Mouse (Mus musculus): ENCODE measurements around the gene Calm1.
"Not testable (repeated sequence)": the region's sequence is repeated elsewhere in the genome, so short reads cannot be mapped to it uniquely, and the experiment has no call there.

Calm1 gene

DNA sequence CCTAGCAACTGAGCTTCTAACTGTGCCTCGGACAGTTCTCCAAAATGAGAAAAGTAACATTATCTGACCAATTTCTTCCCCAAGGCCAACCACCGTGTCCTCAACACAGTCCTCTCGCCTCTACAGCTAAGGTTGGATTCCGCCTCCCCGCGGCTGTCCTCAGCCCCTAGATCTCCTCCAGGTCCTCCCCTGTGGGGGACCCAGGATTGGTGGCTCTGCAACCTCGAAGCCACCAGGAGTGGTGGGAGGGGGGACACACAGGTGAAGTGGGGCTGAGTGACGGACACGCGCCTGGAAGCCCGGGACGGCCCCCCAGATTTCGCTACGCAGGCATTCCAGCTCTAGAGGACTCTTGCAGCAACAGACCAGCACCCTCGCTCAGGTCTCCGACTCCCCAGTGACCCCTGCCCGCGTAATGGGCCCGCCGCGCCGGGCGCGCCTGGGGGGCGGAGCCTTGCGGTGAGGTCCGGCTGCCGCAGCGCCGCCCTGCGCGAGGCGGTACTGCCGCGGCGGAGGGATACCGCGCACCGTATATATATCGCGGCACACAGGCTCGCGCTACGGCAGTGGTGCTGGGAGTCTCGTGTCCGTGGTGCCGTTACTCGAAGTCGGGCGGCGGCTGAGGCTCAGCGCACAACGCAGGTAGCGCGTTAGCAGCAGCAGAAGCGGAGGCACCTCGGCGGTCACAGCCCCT is at the start of gene Calm1:
TSS of gene Calm1 (plus strand) at position 469 of the 694 bp plus-strand sequence.
- peak; percentile 94 for DNase-seq

DNA sequence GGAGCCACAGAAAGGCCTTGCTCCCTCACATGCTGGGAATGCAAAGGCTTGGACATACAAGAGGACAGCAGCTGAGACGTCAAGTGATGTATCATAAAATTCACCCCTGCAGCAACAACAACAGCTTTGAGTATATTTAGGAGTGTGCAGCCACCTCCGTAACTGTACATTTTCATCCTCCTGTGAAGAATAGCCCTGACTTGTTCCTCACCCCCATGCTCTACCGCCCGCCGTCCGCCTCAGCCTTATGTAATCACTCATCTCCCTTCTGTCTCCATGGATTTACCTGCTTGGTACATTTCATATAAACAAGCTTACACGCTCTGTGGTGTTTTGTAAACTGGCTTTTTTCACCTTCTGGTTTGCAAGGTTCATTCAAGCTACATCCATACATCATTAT is 46.8 kb upstream of the Calm1 start:
- no peak for DNase-seq

DNA sequence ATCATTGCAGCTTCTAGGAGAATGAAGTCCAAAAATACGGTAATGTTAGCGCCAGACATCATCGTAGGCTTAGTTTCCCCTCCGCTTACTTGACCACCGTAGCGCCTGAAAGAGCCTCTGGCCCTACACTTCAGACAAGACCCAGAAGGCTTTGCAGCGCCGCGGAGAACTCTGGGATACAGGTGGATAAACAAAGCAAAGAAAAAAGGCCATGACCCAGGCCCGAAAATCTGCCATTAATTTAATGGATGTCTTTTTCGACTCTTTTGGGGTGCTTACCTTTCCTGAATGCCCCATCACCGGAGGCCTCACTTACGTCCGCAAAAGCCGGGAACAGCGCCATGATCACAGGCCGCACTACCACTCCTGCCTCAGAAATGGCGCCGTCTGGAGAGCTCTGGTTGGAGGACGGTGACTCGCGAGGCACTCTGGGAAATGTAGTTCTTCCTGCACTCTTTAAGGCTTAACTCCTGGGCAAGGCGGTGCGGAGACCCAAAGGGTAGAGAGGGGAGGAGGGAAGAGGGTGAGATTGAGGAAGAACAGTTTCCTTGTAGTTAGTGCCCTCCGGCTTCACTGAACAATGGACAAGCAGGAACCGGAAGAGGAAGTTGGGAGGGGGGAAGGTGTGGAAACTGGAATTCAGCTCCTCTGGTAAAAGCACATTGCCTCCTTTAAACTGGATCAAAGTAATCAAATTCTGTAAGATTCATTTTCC is 39.8 kb upstream of the Calm1 start, which contains the start of gene Nrde2:
TSS of gene Nrde2 (minus strand) at position 393 of the 715 bp plus-strand sequence.
- DNase-seq, result peak; percentile 89

DNA sequence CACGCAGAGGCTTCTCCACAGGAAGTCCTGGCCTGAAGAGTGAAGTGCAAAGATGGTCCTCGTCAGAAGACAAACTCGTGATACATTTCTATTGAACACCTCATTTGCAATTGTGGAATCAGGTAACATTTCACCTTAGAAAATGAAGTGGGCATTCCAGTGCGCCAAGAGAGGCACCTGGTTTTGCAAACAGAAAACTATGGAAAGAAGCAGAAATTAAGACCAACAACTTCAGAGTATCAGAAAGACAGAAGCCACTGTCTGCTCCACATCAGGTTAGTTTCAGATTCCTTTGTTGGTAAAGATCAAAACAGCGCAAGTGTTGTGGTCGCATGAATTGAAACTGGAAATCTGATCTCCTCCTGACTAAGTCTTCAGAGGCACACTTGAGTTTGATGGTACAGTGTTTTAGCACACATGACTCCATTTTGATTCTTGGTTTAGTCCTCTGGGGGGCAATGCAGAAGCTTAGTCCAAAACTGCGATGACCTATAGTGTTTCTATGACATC is 34.2 kb upstream of the Calm1 start:
- no peak for DNase-seq

DNA sequence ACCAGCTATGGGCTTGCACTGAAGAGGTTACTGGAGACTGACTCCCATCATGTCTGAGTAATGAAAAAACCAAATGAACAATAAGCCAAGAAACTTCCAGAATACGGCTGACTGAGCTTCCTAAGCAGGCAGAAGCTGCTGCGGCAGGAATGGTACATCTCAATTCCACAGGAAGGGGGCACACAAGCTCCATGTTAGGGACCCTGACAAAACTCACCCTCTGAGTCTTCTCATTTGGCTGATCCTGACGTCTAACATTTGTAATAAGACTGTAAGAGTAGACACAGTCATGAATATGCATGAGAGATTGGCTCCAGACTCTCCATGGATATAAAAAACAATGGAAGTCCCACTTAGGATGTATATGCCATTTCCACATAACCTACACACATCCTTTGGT is 33.1 kb upstream of the Calm1 start:
- no peak for DNase-seq

DNA sequence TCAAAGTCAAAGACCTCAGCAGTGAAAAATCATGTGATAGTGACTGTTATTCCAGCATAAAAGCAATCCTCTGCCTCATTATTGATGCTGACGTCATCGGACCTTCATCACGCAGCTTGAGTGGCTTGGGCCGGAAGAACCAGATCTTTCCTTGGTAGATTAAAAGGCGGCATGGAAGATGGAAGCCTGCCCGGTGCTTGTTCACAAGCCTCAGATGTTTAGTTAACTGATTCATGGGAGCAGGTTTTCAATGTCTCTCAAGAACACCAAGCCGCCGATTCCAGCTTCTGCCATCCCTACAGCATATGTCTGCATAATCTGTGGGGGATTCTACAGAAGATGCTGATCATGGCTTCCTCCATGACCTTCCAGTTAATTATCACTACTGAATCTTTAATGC is 32.3 kb upstream of the Calm1 start:
- no peak for DNase-seq

DNA sequence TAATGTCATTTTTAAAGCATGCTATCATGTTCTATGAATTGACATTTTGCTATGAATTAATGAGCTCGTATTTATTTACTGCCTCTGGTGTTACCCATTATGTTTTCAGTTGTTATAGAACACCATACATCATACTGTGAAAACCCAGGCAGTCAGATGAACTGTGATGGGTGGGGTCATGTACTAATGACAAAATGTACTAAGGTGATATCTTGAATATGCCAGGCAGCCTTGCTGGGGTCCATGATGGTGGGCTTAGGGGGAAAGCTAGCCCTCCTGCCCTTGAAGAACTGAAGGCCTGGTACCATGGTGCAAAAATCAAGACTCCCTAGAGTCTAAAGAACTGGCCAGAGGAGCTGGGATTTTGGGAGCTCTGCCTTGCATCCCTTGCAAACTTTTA is 31.7 kb upstream of the Calm1 start:
- no peak for DNase-seq

DNA sequence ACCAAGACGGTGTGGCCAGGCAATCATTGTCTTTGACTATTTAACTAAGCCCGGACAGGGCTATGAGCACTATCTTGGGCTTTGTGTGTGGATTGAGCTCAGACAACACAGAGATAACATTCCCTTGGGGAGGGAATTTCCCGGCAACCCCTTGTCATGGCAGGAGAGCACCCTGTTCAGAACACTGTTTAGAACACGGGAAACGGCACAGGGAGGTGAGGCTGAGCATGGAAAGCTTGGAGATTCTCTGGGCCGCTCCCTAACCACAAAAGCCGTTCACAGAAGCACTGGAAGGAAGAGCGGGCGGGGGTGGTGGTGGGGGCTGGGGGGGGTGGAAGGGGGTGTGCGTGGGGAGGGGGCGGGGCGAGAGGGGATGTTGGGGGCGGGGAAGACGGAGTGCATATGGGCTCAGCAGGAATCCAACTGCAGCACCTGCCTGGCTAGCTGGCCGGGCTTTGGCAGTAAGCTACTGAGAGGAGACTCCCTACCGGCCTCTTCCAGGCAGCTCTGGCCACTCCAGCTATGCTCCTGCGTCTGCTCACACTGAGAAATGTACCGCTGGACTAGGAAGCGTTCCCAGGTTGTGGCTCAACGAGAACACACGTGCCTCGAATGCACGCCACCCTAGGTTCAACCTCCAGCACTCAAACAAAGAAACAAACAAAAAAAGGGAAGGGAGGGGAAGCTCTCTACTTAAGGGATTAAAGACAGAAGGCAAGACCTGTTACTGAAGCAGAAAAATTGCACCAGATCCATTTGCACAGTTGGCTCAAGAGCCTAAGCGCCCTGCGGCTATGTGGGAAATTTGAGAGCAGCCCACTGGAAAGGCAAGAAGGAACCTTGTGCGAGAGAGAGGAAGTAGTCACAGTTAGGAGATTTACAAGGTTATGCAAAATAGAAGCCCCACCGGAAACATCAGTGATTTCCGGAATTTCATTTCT is 31.0 kb upstream of the Calm1 start:
- DNase-seq, result peak; percentile 44

DNA sequence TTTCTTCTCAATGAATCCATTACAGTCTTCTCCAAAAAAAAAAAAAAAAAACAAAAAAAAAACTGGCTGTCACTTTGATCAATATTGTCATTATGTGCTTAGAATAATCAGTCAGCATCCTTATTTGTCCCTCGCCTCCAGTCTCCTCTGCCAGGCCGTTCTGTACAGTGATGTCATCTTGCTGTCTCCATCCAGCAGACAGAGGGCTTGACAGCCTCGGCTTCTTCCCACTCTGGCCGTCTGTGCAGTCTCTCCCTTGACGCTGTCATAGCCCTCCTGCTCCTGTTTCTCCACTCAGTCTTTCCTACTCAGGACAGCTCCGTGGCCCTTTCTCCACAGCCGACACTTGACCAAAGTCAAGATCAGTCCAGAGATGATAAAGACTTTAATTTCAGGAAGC is 26.8 kb upstream of the Calm1 start:
- no peak for DNase-seq

DNA sequence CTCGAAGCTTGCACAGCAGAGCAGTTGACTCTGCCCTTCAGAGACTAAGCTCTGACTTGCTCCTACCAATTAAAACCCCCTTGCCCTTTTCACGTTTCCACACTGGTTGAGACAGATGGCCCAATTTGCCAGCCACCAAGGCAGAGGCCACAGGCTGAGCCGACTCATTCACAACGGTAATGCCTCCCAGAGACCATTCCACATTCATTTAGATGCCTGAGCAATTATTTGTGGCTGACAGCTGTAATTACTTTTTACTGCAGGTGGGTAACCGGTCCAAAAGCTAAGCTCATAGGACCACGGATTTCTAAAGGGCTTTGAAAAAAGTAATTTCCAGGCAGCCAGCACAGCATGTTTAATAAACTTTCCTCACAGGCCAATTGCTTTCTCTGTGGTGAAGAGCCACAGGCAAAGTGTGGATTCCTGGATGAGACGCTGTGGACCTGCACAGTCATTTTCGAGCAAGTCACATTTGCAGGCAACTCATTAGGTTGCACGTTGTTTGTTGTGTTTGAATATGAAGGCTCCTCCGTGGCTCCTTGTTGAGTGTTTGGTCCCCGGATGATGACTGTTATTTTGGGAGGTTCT is 22.7 kb upstream of the Calm1 start:
- no peak for DNase-seq

DNA sequence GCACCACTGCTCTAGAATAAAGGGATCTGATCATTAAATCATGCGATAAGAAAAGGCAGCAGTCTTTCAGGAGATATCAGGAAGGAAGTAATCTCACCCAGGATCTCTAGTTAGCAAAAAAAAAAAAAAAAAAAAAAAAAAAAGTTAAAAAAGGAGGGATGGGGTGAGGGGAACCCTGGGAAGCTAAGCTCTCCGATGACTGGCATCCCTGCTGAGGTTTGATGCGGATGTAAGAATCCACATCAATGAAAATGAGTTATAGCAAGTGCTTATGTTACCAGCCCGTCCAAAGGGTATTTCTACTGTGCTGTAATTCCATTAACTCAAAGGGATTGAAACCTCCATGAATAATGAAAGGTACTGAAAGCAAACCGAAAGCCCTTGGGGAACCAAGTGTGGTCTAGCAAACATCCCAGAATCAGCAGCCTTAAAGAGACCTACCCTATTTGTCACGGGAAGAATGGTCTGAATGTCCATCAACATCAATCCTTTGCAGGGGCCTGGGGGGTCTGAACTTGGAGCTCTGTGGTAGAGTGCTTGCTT is 20.3 kb upstream of the Calm1 start:
- DNase-seq, result no peak

DNA sequence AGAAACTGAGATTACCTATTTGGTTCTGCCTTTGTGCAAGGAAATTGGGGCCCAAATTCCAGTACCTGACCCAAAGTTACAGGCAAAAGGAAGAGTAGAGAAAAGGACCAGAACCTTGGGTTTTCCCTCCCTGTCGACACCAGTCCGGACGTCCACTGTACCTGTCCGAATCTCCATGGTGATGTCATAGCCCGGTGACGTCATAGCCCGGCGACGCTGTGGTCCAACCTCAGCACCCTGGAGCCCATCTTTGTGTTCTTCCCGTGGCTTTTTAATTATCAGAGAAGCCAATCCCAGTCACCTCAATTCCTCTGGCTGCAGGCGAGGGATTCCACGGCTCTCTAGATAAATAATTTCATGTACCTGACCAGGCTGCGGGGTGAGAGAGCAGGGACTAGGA is 18.4 kb upstream of the Calm1 start:
- DNase-seq, result no peak

DNA sequence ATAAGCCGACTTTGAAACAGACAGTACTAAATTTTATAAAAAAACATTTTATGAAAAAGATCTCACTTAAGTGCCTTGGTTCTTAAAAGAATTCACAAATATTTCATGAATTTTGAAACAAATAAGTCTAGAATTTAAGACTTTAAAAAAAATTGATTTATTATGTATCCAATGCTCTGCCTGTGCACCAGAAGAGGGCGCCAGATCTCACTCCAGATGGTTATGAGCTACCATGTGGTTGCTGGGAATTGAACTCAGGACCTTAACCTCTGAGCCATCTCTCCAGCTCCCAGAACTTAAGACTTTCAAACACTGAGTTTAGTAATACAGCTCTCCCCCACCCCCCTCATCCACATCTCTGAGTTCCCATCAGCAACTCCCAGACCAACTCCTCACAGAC is 16.6 kb upstream of the Calm1 start:
- no peak for DNase-seq

DNA sequence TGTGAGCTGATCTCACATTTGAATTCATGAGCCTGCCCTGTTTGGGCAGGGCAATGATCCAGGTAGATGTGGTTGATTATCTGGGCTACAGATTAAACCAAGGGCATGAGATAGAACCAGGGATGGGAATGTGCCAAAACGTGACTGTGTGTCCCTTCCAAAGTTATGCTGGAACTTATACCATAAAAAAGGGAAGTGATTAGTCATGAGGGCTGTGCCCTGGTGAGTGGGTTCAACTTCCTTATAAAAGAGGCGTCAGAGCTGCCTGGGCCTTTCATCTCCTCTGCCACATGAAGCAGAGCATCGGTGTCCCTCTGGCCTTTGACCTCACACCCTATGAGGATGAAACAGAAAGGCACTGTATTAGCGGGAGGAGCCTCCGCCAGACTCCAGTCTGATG is 15.3 kb upstream of the Calm1 start:
- DNase-seq, result no peak

DNA sequence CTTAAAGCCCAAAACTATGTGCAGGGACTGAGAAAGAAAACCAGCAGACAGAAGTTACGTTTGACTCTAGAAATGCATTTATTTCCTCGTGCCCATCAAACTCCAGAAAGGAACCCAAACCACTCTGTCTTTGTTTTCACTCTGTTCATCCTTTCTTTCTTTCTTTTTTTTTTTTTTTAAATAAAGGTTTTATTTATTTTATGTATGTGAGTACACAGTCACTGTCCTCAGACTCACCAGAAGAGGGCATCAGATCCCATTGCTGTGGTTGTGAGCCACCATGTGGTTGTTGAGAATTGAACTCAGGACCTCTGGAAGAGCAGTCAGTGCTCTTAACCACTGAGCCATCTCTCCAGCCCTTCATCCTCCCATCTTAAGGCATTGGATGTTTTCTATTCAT is 14.3 kb upstream of the Calm1 start:
- not testable (repeated sequence) for DNase-seq

DNA sequence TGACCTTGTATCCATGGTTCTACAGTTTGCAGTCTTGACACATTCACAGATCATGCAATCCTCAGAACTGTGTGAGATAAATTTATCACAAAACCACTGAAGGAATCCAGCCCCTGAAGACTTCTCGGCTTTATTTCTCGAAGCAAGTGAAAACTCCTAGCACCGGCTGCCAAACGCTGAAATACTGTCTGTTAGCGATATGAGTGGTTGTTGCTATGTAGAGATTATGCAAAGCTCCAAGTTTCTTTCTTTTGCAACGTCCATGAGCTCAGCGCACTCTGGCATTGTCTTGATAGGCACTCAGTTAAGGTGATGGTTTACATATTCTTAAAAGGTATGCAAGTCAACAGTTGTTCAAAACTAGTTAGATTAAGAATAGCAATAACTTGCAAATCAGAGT is 13.3 kb upstream of the Calm1 start:
- DNase-seq, result no peak

DNA sequence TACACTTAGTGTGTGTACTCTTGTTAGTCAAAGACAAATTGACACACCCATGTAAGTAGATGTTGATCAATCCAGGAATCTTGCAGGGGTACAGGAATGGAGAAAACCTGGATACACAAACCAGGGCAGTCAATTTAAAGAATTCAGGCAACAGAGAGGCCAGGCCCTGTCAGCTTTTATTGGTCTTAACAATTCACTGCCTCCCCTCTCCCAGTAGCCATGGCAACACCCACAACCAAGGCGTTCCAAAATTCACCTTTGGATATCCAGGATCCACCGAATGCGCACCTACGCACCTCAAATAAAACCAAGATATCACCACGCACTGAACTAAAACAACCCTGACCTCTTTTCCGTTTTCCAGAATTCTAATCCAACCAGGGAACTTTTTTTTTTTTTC is 12.9 kb upstream of the Calm1 start:
- no peak for DNase-seq

DNA sequence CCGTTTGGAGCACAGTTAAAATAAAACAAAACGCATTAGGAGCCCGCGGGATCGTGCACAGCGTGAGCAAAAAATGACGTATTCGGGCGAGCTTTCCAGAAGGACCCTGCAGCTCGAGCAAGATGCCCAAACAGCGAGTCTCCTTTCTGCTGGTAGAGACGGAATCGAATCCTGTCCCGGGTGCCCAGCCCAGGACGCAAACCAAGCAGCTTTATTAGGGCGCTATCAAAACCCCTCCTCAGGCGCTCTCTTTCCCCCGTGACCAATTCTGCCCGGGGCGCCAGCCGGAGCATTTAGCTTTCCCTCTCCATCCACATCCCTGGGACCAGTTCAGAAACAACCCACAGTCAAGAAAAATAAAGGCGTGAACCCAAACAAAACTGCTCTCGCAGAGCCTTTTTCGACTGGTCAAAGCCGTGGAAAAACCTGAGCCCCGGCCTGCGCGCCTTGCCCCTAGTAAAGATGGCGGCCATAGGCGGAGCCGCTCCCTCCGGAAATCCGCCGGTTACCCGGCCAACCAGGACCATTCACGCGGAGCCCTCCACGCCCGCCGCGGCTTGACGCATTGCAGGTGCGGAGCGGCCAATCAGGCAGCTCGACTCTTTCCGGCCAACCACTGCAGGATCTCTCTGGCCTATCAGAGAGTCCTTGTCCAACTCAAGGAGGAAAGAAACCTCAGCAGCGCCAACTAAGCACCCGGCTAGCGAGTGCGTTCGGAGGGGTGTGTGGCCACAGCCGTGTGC is 12.1 kb upstream of the Calm1 start:
- DNase-seq, result peak; percentile 98

DNA sequence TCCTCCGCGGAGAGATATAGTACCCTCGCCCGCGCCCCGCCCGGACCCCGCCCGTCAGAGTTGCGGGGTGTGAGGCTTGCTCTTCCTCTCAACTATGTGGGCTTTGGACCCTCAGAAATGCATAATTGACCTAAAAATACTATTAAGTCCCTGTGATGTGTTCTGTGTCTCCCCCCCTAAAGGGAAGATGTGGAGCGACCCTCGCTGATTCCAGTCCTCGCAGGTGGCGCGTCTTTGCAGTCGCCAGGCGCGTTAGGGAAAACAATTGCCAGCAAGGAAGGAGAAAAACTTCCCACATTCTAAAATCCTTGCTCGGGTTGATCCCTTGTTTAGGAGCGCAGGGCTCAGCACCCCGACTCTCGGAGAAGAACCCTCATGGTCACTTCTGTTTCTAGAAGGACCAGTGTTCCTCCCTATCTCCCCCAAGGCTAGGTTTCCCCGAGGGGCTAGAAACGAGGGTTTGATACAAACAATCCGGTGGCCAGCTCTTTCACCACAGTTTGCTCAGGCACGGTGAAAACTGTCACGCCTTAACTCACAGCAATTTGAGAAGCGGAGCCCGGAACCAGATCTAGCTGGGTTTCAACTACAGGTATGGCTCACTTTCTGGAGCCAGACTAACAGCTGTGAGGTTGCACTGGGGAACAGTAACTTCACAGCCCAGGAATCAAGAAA is 11.3 kb upstream of the Calm1 start:
- peak; percentile 34 for DNase-seq

DNA sequence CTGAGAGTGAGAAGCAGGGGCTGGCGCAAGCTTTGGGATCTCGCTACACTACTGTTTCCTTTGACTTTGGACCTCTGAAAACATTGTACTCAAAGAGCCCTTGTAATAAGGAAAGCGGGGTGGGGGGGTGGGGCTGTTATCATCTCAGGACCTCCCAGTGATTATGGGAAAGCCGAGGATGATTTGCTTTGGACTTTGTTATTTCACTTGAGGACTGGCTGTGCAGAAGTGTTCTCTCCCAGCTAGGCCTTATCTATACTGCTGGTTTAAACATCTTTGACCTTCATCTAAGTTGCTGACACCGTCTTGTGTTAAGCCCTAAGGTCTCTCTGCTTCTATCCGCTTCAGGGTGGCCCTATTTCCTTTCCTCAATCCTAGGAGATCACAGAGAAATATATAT is 8.4 kb upstream of the Calm1 start:
- no peak for DNase-seq

DNA sequence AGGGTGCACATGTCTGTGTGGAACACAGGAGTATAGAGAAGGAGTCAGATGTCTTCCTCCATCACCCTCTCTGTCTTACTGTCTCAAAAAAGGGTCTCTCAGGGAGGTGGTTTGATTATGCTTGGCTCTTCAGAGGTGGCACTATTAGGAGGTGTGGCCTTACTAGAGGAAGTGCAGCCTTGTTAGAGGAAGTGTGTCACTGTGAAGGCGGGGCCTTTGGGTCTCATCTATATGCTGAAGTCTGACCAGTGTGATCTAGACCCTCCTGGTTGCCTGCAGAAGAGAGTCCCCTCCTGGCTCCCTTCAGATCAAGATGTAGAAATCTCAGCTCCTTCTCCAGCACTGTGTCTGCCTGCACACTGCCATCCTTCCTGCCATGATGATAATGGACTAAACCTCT is 5.1 kb upstream of the Calm1 start:
- DNase-seq, result no peak
